Mouse (Mus musculus) forelimb bud, embryonic 11.5 days (tissue): ENCODE results near the gene Amot.

ENCODE experiments used
- DNase-seq: peaks from one replicate; pipeline ENCODE4 v3.0.0-alpha.2; 2012; ENCODE audit warnings: low read depth, low spot score

Gene Amot

DNA sequence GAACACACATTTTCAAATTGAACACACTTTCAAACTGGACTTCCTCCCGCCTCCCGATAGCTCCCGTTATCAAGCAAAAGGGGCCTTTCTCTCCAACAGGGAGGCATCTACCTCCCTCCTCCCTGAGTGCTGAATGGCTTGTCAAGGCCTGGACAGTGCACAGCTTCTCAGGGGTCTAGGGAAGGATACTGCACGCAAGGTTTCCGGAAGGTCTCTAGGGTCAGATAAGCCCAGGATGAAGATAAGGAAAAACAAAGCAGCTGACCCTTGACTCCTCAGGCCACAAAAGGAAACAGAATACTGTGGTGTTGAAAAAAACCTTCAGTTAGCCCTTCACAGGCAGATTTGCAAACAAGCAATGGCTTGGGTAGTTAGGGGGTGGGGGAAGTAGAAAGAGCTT, 22.6 kb downstream of the Amot start:
- DNase-seq = no peak

DNA sequence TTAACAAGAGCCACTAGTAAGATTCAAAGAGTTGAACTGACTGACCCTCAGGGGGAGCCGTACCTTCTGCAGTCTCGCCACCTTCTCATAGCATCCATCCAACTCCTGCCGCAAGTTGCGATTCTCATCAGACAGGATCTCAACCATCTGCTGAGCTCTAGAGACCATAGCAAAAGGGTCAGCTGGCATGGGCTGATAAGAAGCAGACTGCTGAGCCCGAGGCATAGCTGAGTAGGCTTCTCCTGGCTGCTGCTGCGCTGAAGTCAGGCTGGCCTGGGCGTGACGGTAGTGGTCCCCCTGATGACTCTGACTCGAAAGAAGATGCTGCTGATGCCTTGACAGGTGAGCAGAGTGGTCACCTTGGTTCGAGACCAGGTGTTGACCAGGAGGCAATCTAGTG, 25.0 kb downstream of the Amot start:
- no peak for DNase-seq

- no peak for DNase-seq
Measured at GRCm38 (mm10) chrX:145477725-145478194, 27.2 kb downstream of the Amot start.

GRCm38 (mm10) chrX:145477003-145477724, 27.8 kb downstream of the Amot start:
- no peak for DNase-seq

DNA sequence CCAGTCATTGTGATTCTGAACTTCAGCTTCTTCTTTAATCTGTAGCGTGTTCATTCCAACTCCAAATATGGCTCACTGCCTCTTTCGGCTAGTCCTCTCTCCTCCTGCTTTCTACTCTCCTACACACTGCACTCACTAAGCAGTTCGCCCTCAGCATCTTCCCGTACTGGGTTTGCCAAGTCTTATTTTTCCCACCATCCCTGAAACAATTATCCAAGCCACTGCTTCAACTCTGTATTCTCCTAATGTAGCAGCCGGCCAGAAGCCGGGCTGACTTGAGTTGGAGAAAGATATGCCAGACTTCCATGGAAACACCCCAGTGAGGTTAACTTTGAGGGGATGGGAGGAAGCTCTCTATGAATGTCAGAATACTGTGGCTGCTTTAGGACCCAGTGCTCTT, 36.7 kb downstream of the Amot start:
- no peak for DNase-seq

DNA sequence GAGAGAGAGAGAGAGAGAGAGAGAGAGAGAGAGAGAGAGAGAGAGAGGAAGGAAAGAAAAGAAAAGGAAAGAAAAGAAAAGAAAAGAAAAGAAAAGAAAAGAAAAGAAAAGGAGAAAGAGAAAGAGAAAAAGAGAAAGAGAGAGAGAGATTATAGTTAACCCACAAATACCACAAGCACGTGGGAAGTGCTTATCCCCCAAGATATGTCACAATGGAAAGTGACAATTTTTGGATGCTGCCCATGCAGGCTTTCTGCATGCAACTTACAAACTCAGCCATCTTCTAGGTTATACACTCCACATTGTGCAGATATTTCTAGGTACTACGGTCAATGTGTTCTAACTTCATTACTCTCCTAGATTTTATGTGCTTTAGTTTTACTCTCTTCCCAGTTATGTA, 41.5 kb downstream of the Amot start:
- DNase-seq = no peak

GRCm38 (mm10) chrX:145461339-145461738, 43.6 kb downstream of the Amot start:
- DNase-seq = no peak

GRCm38 (mm10) chrX:145456251-145456650, 48.7 kb downstream of the Amot start:
- DNase-seq = no peak

GRCm38 (mm10) chrX:145455629-145456028, 49.4 kb downstream of the Amot start:
- DNase-seq = no peak

DNA sequence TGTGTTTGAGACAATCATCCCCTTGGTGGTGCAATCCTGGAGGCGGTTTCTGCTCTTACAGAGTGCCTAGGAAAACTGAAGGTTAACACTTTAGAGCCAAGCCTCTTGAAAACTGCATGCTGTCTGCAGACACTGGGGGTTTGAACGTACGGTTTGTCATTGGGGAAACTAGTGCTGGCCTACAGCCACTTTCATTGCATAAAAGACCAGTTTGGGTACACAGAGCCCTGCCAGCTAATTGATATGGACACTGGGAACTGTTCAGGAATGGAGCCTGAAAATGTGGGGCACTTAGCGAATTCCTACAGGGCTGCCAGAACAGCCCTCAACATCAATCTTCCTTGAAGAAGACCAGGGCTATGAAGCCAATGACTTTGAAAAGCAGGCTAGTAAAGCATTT, 50.2 kb downstream of the Amot start:
- DNase-seq = no peak

DNA sequence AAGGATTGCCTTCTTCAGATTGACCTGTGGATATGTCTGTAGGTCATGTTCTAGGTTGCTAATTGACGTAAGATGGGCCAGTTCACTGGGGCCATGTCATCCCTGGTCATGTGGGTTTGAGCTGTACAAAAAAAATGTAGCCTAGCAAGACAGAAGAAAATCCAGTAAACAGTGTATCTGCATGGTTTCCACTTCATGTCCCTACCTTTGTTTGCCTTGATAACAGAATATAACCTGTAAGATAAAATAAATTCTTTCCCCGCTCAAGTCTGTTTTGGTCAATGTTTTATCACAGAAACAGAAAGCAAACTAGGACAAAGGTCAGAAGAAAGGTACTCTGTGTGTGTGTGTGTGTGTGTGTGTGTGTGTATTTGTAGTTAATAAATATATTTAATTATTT, 63.5 kb downstream of the Amot start:
- no peak for DNase-seq

DNA sequence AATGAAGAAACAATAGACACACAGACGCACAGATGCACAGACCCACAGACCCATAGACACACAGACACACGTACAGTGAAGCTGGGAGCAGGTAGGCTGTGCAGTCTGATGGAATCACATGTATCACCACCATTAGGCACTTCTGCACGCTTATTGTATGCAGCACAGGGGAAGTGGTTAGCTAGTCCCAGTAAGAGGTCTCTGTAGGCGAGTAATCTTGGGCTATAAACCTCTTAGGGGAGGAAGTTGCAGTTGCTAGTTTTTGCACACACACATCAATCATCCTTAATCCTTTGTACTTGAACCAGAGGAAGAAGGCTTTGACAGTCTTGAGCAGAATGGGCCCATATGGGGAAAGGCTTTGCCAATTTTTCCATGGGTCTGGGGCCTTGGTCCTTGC, 71.3 kb downstream of the Amot start:
- DNase-seq = no peak

- DNase-seq = peak; percentile 26
Measured at GRCm38 (mm10) chrX:145430836-145431570, 74.0 kb downstream of the Amot start.

- DNase-seq = no peak
Measured at GRCm38 (mm10) chrX:145428811-145429210, 76.2 kb downstream of the Amot start.

DNA sequence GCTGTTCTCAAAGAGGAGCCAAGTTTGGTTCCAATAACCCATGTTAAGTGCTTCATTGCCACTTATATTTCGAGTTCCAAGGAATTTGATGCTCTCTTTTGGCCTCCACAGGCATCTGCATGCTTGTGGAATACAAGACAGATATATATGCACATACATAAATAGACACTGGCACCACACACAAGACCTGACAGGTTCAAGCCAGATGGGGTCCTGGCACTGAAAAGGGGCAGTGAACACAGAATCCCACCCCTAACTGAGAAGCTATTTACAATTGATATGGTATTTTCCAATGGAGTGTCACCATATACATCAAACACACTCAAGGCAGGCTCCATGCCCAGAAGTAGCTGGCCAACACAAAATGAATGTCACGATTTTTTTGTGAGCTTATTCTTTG, 81.0 kb downstream of the Amot start:
- no peak for DNase-seq

DNA sequence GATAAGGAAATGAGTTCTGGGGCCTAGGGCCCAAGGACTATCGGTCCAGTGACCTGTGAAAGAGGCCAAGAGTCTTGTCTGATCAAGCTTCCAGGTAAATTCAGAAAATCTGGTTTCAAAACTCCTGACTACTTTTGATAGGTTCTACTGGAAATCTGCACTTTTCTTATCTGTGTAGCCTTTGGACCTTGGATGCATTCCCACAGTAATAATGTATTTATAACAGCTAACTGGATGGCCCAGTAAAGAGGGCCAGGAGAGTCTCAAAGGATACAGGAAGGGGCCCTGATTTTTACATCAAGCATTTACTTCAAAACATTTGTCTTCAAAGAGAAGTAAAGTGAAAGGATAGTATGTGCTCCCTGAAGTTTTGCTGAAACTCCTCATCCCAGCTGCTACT, 90.7 kb downstream of the Amot start:
- DNase-seq = no peak

DNA sequence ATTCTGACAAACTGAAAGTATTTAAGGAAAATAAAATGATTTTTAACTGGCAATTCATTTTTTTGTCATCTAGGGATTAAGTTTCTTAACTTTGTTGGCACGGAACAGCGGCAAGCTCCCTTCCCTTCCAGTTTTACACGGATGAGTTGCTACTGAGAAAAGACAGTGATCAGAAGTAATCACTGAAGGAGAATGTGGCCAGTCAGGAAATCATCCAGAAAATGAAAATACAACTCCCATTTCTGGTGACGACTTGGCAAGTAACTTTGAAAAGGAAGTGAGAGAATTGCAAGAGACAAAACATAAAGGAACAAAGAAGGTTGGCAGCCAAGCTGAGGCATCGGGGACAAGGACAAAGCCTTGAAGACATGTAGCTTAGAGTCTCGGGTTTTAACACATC, 93.6 kb downstream of the Amot start:
- no peak for DNase-seq

DNA sequence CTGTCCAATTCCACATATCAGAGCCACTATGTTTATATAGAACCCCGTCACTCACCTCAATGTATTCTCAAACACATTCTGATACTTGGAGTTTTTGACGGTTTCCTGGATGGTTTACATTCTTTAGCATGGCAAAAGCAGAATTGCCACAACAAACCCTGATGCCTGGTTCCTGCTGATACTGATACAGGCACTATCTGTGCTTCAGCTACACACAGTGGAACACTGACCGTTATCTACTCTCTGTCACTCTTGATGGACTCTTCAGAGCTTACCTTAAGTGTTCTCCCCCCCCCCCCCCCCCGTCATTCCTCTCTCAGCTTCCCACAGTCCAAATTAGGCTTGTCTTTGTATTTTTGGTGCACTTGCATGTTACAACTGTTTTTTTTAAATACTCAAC, 98.9 kb downstream of the Amot start:
- DNase-seq = no peak

- peak; percentile 55 for DNase-seq
Measured at GRCm38 (mm10) chrX:145401926-145402325, 103.1 kb downstream of the Amot start.

GRCm38 (mm10) chrX:145399236-145399635, 105.7 kb downstream of the Amot start:
- DNase-seq = peak; percentile 30
